Mouse (Mus musculus) brain, embryonic 14.5 days (tissue): ENCODE results near the gene Celf5.

Source experiments
- CTCF ChIP-seq: fragments of 200-500 bp; IDR thresholded peaks from 2 replicates; pipeline ENCODE4 v1.5.1; 2012; ENCODE audit warnings: inconsistent platforms, mild to moderate bottlenecking, moderate library complexity, borderline replicate concordance; ENCODE audit not compliant: insufficient read depth, insufficient read length; ENCODE audit errors: extremely low read depth
- POLR2A ChIP-seq: fragments of 200-500 bp; IDR thresholded peaks from 2 replicates; pipeline ENCODE4 v1.6.1; 2012; ENCODE audit warnings: mild to moderate bottlenecking, inconsistent platforms, borderline replicate concordance; ENCODE audit not compliant: poor library complexity, insufficient read depth, insufficient read length, severe bottlenecking; ENCODE audit errors: extremely low read depth

- peak; percentile 73 for TF ChIP-seq CTCF
- no peak for TF ChIP-seq POLR2A
These were observed 36.0 kb upstream of the Celf5 start for GRCm38 (mm10) chr10:81518546-81518945.
